In genomic region chr10:71225894-71226293, GRCm38 (mm10) we compare ENCODE assay signal across 7 mouse cellular contexts. TPM values are rescaled to one million over a fixed set of nuclear protein-coding genes. Genes with fewer than 3 reads are reported as not detected.
DNase-seq lines count a peak whose midpoint lies in the region; ATAC-seq and TF ChIP-seq lines count a peak whose summit lies in the region.

No protein-coding gene starts in this region.

- H3K4me1 ChIP-seq in forebrain, postnatal 0 days (ENCODE audit: insufficient read depth) = no peaks in the 10 kb centered on the region
- H3K4me1 ChIP-seq in hindbrain, postnatal 0 days (ENCODE audit: insufficient read depth, low read length) = no peaks in the 10 kb centered on the region
- H3K4me1 ChIP-seq in midbrain, embryonic 14.5 days (ENCODE audit: control insufficient read depth, insufficient read depth, low read length) = no peaks in the 10 kb centered on the region
- H3K4me1 ChIP-seq in small intestine, adult 2 months (ENCODE audit: control insufficient read depth, insufficient read depth, insufficient read length, low read length) = no peaks in the 10 kb centered on the region

- no peak overlapping the region for H3K9ac ChIP-seq in forebrain, postnatal 0 days
- no peak overlapping the region for H3K9ac ChIP-seq in hindbrain, postnatal 0 days (replicated peaks; ENCODE audit: low read length)
- H3K9ac ChIP-seq in midbrain, embryonic 14.5 days (replicated peaks; ENCODE audit: low read length) = no peak overlapping the region

- intact Hi-C loops in left cerebral cortex, postnatal 14 days (cut with DNase I) = loop anchor here (10.0 kb wide), 2 partner anchors 661 to 911 kb away; no protein-coding TSS in a partner anchor

- H3K9me3 ChIP-seq in forebrain, postnatal 0 days (ENCODE audit: low read length) = no peaks in the 10 kb centered on the region
- H3K9me3 ChIP-seq in hindbrain, postnatal 0 days (ENCODE audit: low read length) = no peaks in the 10 kb centered on the region
- no peaks in the 10 kb centered on the region for H3K9me3 ChIP-seq in midbrain, embryonic 14.5 days (ENCODE audit: control insufficient read depth, low read length)

- peaks cover 40% of the 10 kb centered on the region for H3K36me3 ChIP-seq in forebrain, postnatal 0 days (ENCODE audit: insufficient read depth)
- peaks cover 24% of the 10 kb centered on the region for H3K36me3 ChIP-seq in hindbrain, postnatal 0 days (ENCODE audit: insufficient read depth, low read length)
- peaks cover 35% of the 10 kb centered on the region for H3K36me3 ChIP-seq in midbrain, embryonic 14.5 days (ENCODE audit: control insufficient read depth, insufficient read depth, low read length)
- peaks cover 40% of the 10 kb centered on the region for H3K36me3 ChIP-seq in small intestine, adult 2 months (ENCODE audit: control insufficient read depth, insufficient read depth, low read length)

- ATAC-seq in cerebellum, adult (ENCODE audit: insufficient number of reproducible peaks, low FRiP score, low TSS enrichment) = peak; percentile 77
- ATAC-seq in forebrain, postnatal 0 days = peak; percentile 73; the same call in 1 of the 2 replicates
- peak; percentile 74; the same call in 1 of the 2 replicates for ATAC-seq in hindbrain, postnatal 0 days
- ATAC-seq in midbrain, embryonic 14.5 days (ENCODE audit: low FRiP score, low TSS enrichment) = no peak

- 40% methylated on average over 7 of the region's 7 CpGs for WGBS in forebrain, postnatal 0 days
- WGBS in hindbrain, postnatal 0 days = 39% methylated on average over 7 of the region's 7 CpGs
- 47% methylated on average over 7 of the region's 7 CpGs for WGBS in midbrain, embryonic 14.5 days
- WGBS in small intestine, adult 2 months = 41% methylated on average over 7 of the region's 7 CpGs

- H3K27ac ChIP-seq in forebrain, postnatal 0 days (ENCODE audit: low read depth, low read length) = no peak overlapping the region
- no peak overlapping the region for H3K27ac ChIP-seq in hindbrain, postnatal 0 days
- H3K27ac ChIP-seq in midbrain, embryonic 14.5 days (replicated peaks; ENCODE audit: low read depth, low read length) = no peak overlapping the region
- no peak overlapping the region for H3K27ac ChIP-seq in small intestine, adult 2 months (ENCODE audit: insufficient read depth, low read depth, low read length)

- H3K4me3 ChIP-seq in forebrain, postnatal 0 days (ENCODE audit: low read depth, low read length) = no peak overlapping the region
- H3K4me3 ChIP-seq in hindbrain, postnatal 0 days (ENCODE audit: low read length) = no peak overlapping the region
- H3K4me3 ChIP-seq in midbrain, embryonic 14.5 days (replicated peaks; ENCODE audit: low read depth, low read length) = no peak overlapping the region
- no peak overlapping the region for H3K4me3 ChIP-seq in small intestine, adult 2 months (ENCODE audit: low read depth, low read length)

- no peak overlapping the region for H3K4me2 ChIP-seq in forebrain, postnatal 0 days (ENCODE audit: low read depth)
- H3K4me2 ChIP-seq in hindbrain, postnatal 0 days (ENCODE audit: low read depth, low read length) = no peak overlapping the region
- no peak overlapping the region for H3K4me2 ChIP-seq in midbrain, embryonic 14.5 days (ENCODE audit: low read length)

- H3K27me3 ChIP-seq in forebrain, postnatal 0 days (ENCODE audit: insufficient read depth, low read length) = no peaks in the 10 kb centered on the region
- no peaks in the 10 kb centered on the region for H3K27me3 ChIP-seq in hindbrain, postnatal 0 days (ENCODE audit: insufficient read depth, low read length)
- H3K27me3 ChIP-seq in midbrain, embryonic 14.5 days (ENCODE audit: control insufficient read depth, insufficient read depth, low read length) = no peaks in the 10 kb centered on the region
- no peaks in the 10 kb centered on the region for H3K27me3 ChIP-seq in small intestine, adult 2 months (ENCODE audit: control insufficient read depth, insufficient read depth, low read length)

- no peak for TF ChIP-seq POLR2A in small intestine, adult 2 months (IDR thresholded peaks at IDR 0.05; ENCODE audit: low read depth, low read length)

- peak; percentile 81 for DNase-seq in R1 (ENCODE audit: low read depth, low spot score)
- peak; percentile 84 for DNase-seq in forebrain, postnatal 0 days
- peak; percentile 91 for DNase-seq in hindbrain, postnatal 0 days (ENCODE audit: low spot score)
- peak; percentile 87 to 92 for DNase-seq in left cerebral cortex, postnatal 14 days (ENCODE audit: low spot score in 2 of 2)
- peak; percentile 92 for DNase-seq in midbrain, embryonic 14.5 days

- TF ChIP-seq CTCF in forebrain, postnatal 0 days (IDR thresholded peaks at IDR 0.05; ENCODE audit: low read depth) = peak; percentile 88
- TF ChIP-seq CTCF in hindbrain, postnatal 0 days (IDR thresholded peaks at IDR 0.05; ENCODE audit: low read depth) = peak; percentile 91
- TF ChIP-seq CTCF in small intestine, adult 2 months (IDR thresholded peaks at IDR 0.05; ENCODE audit: extremely low read depth, insufficient read length, insufficient replicate concordance, low read depth, low read length) = peak; percentile 90; the same call in 1 of the 2 replicates

RNA-seq across cellular contexts. Expression of gene Tfam, which starts 12.2 kb away (rescaled TPM):
- 25.1 and 50.9 TPM in 2 replicates for total RNA-seq in forebrain, postnatal 0 days (2014; rRNA removed)
- polyA plus RNA-seq in forebrain, postnatal 0 days (2015; fragmentation: Nextera tagmentation; extraction: Ambion mirVana) = 46.9 and 47.7 TPM in 2 replicates
- total RNA-seq in hindbrain, postnatal 0 days (2014; rRNA removed) = 13.1 and 14.4 TPM in 2 replicates
- polyA plus RNA-seq in hindbrain, postnatal 0 days (2015; fragmentation: Nextera tagmentation; extraction: Ambion mirVana) = 39.0 and 39.1 TPM in 2 replicates
- total RNA-seq in left cerebral cortex, postnatal 14 days (2021) = 10 to 100 TPM; 36.0 to 40.0 TPM
- 38.5 and 50.1 TPM in 2 replicates for polyA plus RNA-seq in midbrain, embryonic 14.5 days (2014; fragmentation: Nextera tagmentation; extraction: Ambion mirVana)
- polyA plus RNA-seq in small intestine, adult 2 months (2012; rRNA removed) = 2.3 and 4.7 TPM in 2 replicates

RNA-seq across cellular contexts. Expression of gene Ube2d1, which starts 59.2 kb away (rescaled TPM):
- total RNA-seq in forebrain, postnatal 0 days (2014; rRNA removed) = 80.7 and 82.6 TPM in 2 replicates
- 227 and 232 TPM in 2 replicates for polyA plus RNA-seq in forebrain, postnatal 0 days (2015; fragmentation: Nextera tagmentation; extraction: Ambion mirVana)
- total RNA-seq in hindbrain, postnatal 0 days (2014; rRNA removed) = 58.8 and 72.3 TPM in 2 replicates
- polyA plus RNA-seq in hindbrain, postnatal 0 days (2015; fragmentation: Nextera tagmentation; extraction: Ambion mirVana) = 126 and 145 TPM in 2 replicates
- 10 to 100 TPM; 60.3 to 62.5 TPM for total RNA-seq in left cerebral cortex, postnatal 14 days (2021)
- 246 and 254 TPM in 2 replicates for polyA plus RNA-seq in midbrain, embryonic 14.5 days (2014; fragmentation: Nextera tagmentation; extraction: Ambion mirVana)
- polyA plus RNA-seq in small intestine, adult 2 months (2012; rRNA removed) = 10.2 and 18.4 TPM in 2 replicates
